In the genomic region with DNA sequence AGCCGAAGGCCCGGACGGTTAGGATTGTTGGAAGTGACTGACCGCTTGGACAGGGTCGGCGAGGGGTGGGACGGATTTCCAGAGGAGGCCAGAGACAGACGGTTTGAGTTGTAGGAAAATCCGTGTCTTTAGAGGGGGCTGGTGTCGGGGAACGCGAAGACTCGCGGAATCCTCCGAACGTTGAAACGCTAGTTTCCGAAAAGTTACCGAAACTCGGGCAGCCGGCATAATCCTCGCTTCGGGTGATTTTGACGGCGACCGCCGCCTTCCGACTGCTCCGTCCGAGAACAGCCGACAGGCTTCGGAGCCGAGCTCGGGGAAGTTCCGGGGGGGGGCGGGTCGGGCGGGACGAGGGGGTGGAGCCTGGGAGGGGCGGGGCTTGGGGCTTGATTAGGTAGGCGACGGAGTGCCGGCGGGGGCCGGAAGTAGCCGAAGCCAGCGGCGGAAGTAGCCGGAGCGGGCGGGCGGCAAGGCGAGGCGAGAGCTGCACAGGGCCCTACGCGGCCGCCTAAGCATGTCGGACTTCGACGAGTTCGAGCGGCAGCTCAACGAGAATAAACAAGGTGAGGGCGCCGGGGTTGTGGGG, we compare ENCODE assay signal across 8 mouse cellular contexts. TPM values are rescaled to one million over a fixed set of nuclear protein-coding genes. Genes with fewer than 3 reads are reported as not detected.
DNase-seq lines count a peak whose midpoint lies in the region; ATAC-seq and TF ChIP-seq lines count a peak whose summit lies in the region.

A gene (plus strand): TSS at position 370 of the 586 bp plus-strand sequence.

- H3K27ac ChIP-seq in MEL (ENCODE audit: control insufficient read depth, low read depth, low read length): peak within 1 kb of the TSS; percentile 99
- peak within 1 kb of the TSS; percentile 85 for H3K27ac ChIP-seq in cerebellum, adult 2 months (ENCODE audit: insufficient read depth, low read length)
- peak within 1 kb of the TSS; percentile 96 for H3K27ac ChIP-seq in forebrain, embryonic 16.5 days (ENCODE audit: low read length)
- H3K27ac ChIP-seq in layer of hippocampus, adult 2 months: peak within 1 kb of the TSS; percentile 100
- H3K27ac ChIP-seq in lung, embryonic 14.5 days (ENCODE audit: low read depth): peak within 1 kb of the TSS; percentile 100
- H3K27ac ChIP-seq in olfactory bulb, adult 2 months (ENCODE audit: insufficient read depth, low read depth, low read length): peak within 1 kb of the TSS; percentile 97

- no peak for TF ChIP-seq CTCF in MEL (IDR thresholded peaks at IDR 0.05 in 2 of 3, conservative IDR thresholded peaks at IDR 0.05 in 1 of 3; ENCODE audit: control insufficient read depth in 1 of 3, insufficient read depth in 1 of 3, low read depth in 2 of 3, low read length in 3 of 3, poor library complexity in 1 of 3, severe bottlenecking in 1 of 3)
- TF ChIP-seq CTCF in cerebellum, adult 2 months (IDR thresholded peaks at IDR 0.05; ENCODE audit: borderline replicate concordance, insufficient read depth, low read depth, low read length): no peak
- TF ChIP-seq CTCF in layer of hippocampus, adult 2 months (conservative IDR thresholded peaks at IDR 0.05): no peak
- TF ChIP-seq CTCF in lung, embryonic 14.5 days (IDR thresholded peaks at IDR 0.05; ENCODE audit: low read depth): no peak
- 0 out of 2 replicates have a peak, but pooled peaks have one; percentile 28 for TF ChIP-seq CTCF in olfactory bulb, adult 2 months (IDR thresholded peaks at IDR 0.05; ENCODE audit: insufficient read depth, low read depth, low read length)

- no peaks in the 10 kb centered on the region for H3K27me3 ChIP-seq in MEL (ENCODE audit: control insufficient read depth in 1 of 2, insufficient read depth in 2 of 2, low read length in 2 of 2)
- no peaks in the 10 kb centered on the region for H3K27me3 ChIP-seq in cerebellum, adult 2 months (ENCODE audit: control insufficient read depth, insufficient read depth, low read length)
- H3K27me3 ChIP-seq in forebrain, embryonic 16.5 days (replicated peaks; ENCODE audit: control insufficient read depth, insufficient read depth, low read length): peaks cover 7% of the 10 kb centered on the region; the same call in 1 of the 2 replicates
- peaks cover 18% of the 10 kb centered on the region for H3K27me3 ChIP-seq in lung, embryonic 14.5 days (ENCODE audit: insufficient read depth, low read length)

- peaks cover 2 to 22% of the 10 kb centered on the region in 2 experiments for H3K4me1 ChIP-seq in MEL (ENCODE audit: control insufficient read depth in 1 of 2, insufficient read depth in 2 of 2, low read length in 2 of 2)
- peaks cover 13% of the 10 kb centered on the region for H3K4me1 ChIP-seq in cerebellum, adult 2 months (ENCODE audit: control insufficient read depth, insufficient read depth, low read length)
- peaks cover 50% of the 10 kb centered on the region for H3K4me1 ChIP-seq in forebrain, embryonic 16.5 days (replicated peaks; ENCODE audit: control insufficient read depth, insufficient read depth, low read length)
- H3K4me1 ChIP-seq in lung, embryonic 14.5 days (ENCODE audit: insufficient read depth): peaks cover 8% of the 10 kb centered on the region; the same call in 1 of the 2 replicates
- H3K4me1 ChIP-seq in olfactory bulb, adult 2 months (ENCODE audit: control insufficient read depth, insufficient read depth, low read length): peaks cover 29% of the 10 kb centered on the region

- H3K36me3 ChIP-seq in MEL (ENCODE audit: control insufficient read depth in 1 of 2, insufficient read depth in 2 of 2, low read length in 2 of 2): peaks cover 8 to 30% of the 10 kb centered on the region in 2 experiments
- 0 out of 2 replicates have a peak, but pooled peaks cover 3% of the 10 kb centered on the region for H3K36me3 ChIP-seq in forebrain, embryonic 16.5 days (ENCODE audit: control insufficient read depth, insufficient read depth)
- peaks cover 14% of the 10 kb centered on the region for H3K36me3 ChIP-seq in lung, embryonic 14.5 days (ENCODE audit: insufficient read depth)

- TF ChIP-seq POLR2A in MEL (IDR thresholded peaks at IDR 0.05; ENCODE audit: control insufficient read depth in 1 of 2, insufficient read depth in 1 of 2, low read depth in 1 of 2, low read length in 2 of 2, poor library complexity in 1 of 2): peak in 1 of 2 experiments; percentile 76; a peak in 3 of 4 replicates
- peak; percentile 57; the same call in 1 of the 2 replicates for TF ChIP-seq POLR2A in cerebellum, adult 2 months (IDR thresholded peaks at IDR 0.05; ENCODE audit: borderline replicate concordance, insufficient read depth, low read length)
- TF ChIP-seq POLR2A in olfactory bulb, adult 2 months (IDR thresholded peaks at IDR 0.05; ENCODE audit: insufficient read depth, low read depth, low read length): peak; percentile 25

- H3K4me3 ChIP-seq in MEL (ENCODE audit: control insufficient read depth in 1 of 2, insufficient read depth in 1 of 2, low read depth in 2 of 2, low read length in 2 of 2): peak within 1 kb of the TSS; percentile 89 to 93
- peak within 1 kb of the TSS; percentile 91 for H3K4me3 ChIP-seq in cerebellum, adult 2 months (replicated peaks; ENCODE audit: insufficient read depth, low read depth, low read length)
- peak within 1 kb of the TSS; percentile 83 for H3K4me3 ChIP-seq in forebrain, embryonic 16.5 days (replicated peaks; ENCODE audit: low read length)
- peak within 1 kb of the TSS; percentile 79 for H3K4me3 ChIP-seq in layer of hippocampus, adult 2 months
- H3K4me3 ChIP-seq in lung, embryonic 14.5 days (ENCODE audit: low read depth, low read length): peak within 1 kb of the TSS; percentile 75
- peak within 1 kb of the TSS; percentile 63 for H3K4me3 ChIP-seq in olfactory bulb, adult 2 months (ENCODE audit: insufficient read depth, low read depth, low read length)

- DNase-seq in MEL (ENCODE audit: low read depth, low spot score): peak; percentile 94
- DNase-seq in cerebellum, adult 2 months: peak; percentile 94
- DNase-seq in heart, postnatal 25 days (ENCODE audit: low spot score): peak; percentile 87
- DNase-seq in layer of hippocampus, adult 2 months (ENCODE audit: low spot score in 2 of 2): peak; percentile 91 to 93
- peak; percentile 94 for DNase-seq in lung, embryonic 14.5 days
- DNase-seq in thymus, adult 18-20 months: peak; percentile 90 to 91

- TF ChIP-seq RAD21 in MEL (IDR thresholded peaks at IDR 0.05; ENCODE audit: low read depth, low read length): no peak

- no peaks in the 10 kb centered on the region for H3K9me3 ChIP-seq in MEL (replicated peaks; ENCODE audit: insufficient read depth, low read length)
- no peaks in the 10 kb centered on the region for H3K9me3 ChIP-seq in forebrain, embryonic 16.5 days (ENCODE audit: control insufficient read depth, low read length)
- H3K9me3 ChIP-seq in lung, embryonic 14.5 days (ENCODE audit: low read depth, low read length): no peaks in the 10 kb centered on the region

- WGBS in cerebellum, adult 2 months: under 1% methylated on average over 65 of the region's 65 CpGs
- WGBS in forebrain, embryonic 16.5 days: under 1% methylated on average over 65 of the region's 65 CpGs
- under 1% methylated on average over 58 of the region's 65 CpGs for WGBS in lung, embryonic 14.5 days
- WGBS in olfactory bulb, adult 2 months: 1% methylated on average over 65 of the region's 65 CpGs

- peak within 1 kb of the TSS; percentile 97 for H3K4me2 ChIP-seq in forebrain, embryonic 16.5 days (ENCODE audit: low read length)
- H3K4me2 ChIP-seq in lung, embryonic 14.5 days: peak within 1 kb of the TSS; percentile 86

- peaks cover 49% of the 10 kb centered on the region for H3K79me2 ChIP-seq in MEL (ENCODE audit: control insufficient read depth, insufficient read depth, low read length, poor library complexity)

- intact Hi-C loops in heart, postnatal 25 days (cut with DNase I): loop anchor here (1.0 kb wide), 1 partner anchor 18 kb away; a partner anchor contains a TSS

- ATAC-seq in forebrain, embryonic 16.5 days: peak; percentile 76
- ATAC-seq in lung, embryonic 14.5 days (ENCODE audit: insufficient read depth): peak; percentile 81

- TF ChIP-seq EP300 in MEL (IDR thresholded peaks at IDR 0.05; ENCODE audit: low read depth in 1 of 2, low read length in 2 of 2): no peak

- H3K9ac ChIP-seq in MEL (ENCODE audit: control insufficient read depth, low read depth, low read length, poor library complexity, severe bottlenecking): peak within 1 kb of the TSS; percentile 98
- H3K9ac ChIP-seq in forebrain, embryonic 16.5 days (replicated peaks; ENCODE audit: low read depth, low read length): peak within 1 kb of the TSS; percentile 71
- peak within 1 kb of the TSS; percentile 95 for H3K9ac ChIP-seq in lung, embryonic 14.5 days

TF ChIP-seq in MEL, 35 proteins besides CTCF, POLR2A, EP300 and RAD21 (continues in another document):
- TF ChIP-seq KAT2A (conservative IDR thresholded peaks at IDR 0.05; ENCODE audit: low read depth, low read length): no peak
- TF ChIP-seq POLR2AphosphoS2 (IDR thresholded peaks at IDR 0.05; ENCODE audit: low read length): peak; percentile 16; the same call in 1 of the 2 replicates
- TF ChIP-seq SIN3A (IDR thresholded peaks at IDR 0.05; ENCODE audit: low read length): peak; percentile 65; the same call in 1 of the 2 replicates
- no peak for TF ChIP-seq MYC (IDR thresholded peaks at IDR 0.05; ENCODE audit: low read depth, low read length)
- TF ChIP-seq TCF12 (IDR thresholded peaks at IDR 0.05; ENCODE audit: low read depth, low read length): no peak
- TF ChIP-seq TBP (IDR thresholded peaks at IDR 0.05; ENCODE audit: low read depth, low read length): no peak
- TF ChIP-seq JUND (IDR thresholded peaks at IDR 0.05; ENCODE audit: low read depth, low read length): no peak
- TF ChIP-seq ELF1 (IDR thresholded peaks at IDR 0.05; ENCODE audit: low read depth, low read length): peak; percentile 37; the same call in 1 of the 2 replicates
- peak; percentile 49; the same call in 1 of the 2 replicates for TF ChIP-seq MAZ (IDR thresholded peaks at IDR 0.05; ENCODE audit: low read depth, low read length)
- TF ChIP-seq NELFE (IDR thresholded peaks at IDR 0.05; ENCODE audit: low read depth, low read length): peak; percentile 39; the same call in 1 of the 2 replicates
- TF ChIP-seq ZKSCAN1 (IDR thresholded peaks at IDR 0.05; ENCODE audit: low read depth, low read length): no peak
- 0 out of 2 replicates have a peak, but pooled peaks have one; percentile 75 for TF ChIP-seq CHD1 (IDR thresholded peaks at IDR 0.05; ENCODE audit: low read depth, low read length)

RNA-seq across cellular contexts. Expression of the gene that starts here (rescaled TPM):
- 301 and 311 TPM in 2 replicates for total RNA-seq in MEL (2012; rRNA removed)
- 100 to 1,000 TPM; 477 to 491 TPM for polyA plus RNA-seq in MEL (2012; ENCODE audit: insufficient read depth in 1 of 2, insufficient read length in 2 of 2, low read depth in 1 of 2, low replicate concordance in 2 of 2, missing spikeins in 1 of 2)
- polyA plus RNA-seq in cerebellum, adult 2 months (2012; rRNA removed): 196 and 211 TPM in 2 replicates
- polyA plus RNA-seq in forebrain, embryonic 16.5 days (2015; fragmentation: Nextera tagmentation; extraction: Ambion mirVana): 125 and 128 TPM in 2 replicates
- total RNA-seq in heart, postnatal 25 days (2021): 10 to 100 TPM; 66.9 to 71.1 TPM
- total RNA-seq in layer of hippocampus, adult 2 months (2021): 100 to 1,000 TPM; 185 to 192 TPM
- polyA plus RNA-seq in lung, embryonic 14.5 days (2014; fragmentation: Nextera tagmentation; extraction: Ambion mirVana): 145 and 162 TPM in 2 replicates
- 837 TPM in 1 of 2 replicates, not detected in the other for polyA plus RNA-seq in olfactory bulb, adult 2 months (2012; ENCODE audit: insufficient read depth, insufficient read length, low replicate concordance, missing spikeins)

Comparison
In these comparisons a context has a peak if more than half of its experiments do, and no peak if none do; other contexts are left out.
1. Peak in every context shown above with its lines: DNase-seq, ATAC-seq, H3K4me3 ChIP-seq and H3K27ac ChIP-seq.